Mouse (Mus musculus): ENCODE results near the gene Bicdl2.

Bicdl2 gene

GRCm38 (mm10) chr17:23673424-23674073 is 13.2 kb downstream of the Bicdl2 start, which contains the start of the genes Hcfc1r1 and Thoc6:
TSS of gene Hcfc1r1 (plus strand) at chr17:23673596.
TSS of gene Thoc6 (minus strand) at chr17:23673882.
- in situ Hi-C loops (cut with MboI; ENCODE audit: low sequenced_read_pairs) = no loop called here

DNA sequence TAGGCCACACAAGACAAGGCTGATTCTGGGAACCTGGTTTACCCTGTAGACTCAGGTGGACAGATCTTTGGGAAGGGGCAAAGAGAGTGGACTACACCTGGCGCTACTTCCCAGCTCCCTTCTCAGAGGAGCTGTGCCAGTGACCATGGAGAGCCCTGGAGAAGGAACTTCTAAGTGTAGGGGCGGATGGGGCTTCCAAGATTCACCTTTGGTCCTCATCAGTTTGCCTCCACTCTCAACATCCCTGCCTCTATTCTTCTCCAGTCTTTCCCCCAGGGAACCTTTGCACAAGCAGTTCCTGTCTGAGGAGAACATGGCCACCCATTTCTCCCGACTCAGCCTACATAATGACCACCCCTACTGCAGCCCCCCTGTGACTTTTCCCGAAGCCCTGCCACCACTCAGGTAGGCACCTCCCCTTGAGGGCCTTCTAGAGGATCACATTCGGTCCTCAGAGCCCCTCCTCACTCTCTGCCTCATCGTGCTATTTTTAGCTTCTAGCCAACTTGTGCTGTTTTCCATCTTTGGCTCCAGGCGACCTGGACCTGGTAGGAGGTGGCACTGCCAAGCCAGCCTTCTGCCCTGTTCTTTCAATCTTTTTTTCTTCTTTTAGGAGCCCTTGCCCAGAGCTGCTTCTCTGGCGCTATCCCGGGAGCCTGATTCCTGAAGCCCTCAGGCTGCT is 14.1 kb downstream of the Bicdl2 start:
- in situ Hi-C loops (cut with MboI; ENCODE audit: low sequenced_read_pairs) = no loop called here

DNA sequence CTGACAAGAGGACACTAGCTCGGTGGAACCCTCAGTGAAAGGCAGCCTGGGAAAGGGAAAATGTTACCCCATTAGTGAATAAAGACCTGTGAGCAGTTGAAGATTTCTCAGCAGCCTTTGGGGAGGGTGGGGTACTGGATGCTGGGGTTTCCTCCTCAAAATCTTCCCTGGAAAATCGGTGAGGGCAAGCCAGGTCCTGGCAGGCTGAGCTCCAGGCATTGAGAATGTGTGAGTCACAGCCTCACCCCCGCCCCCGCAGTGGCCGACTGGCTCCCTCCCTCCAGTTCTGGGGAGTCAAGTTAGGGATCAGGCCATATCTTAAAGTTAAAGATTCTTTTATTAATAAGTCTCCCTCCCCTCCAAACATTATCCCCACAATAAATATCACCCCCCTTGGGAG is 14.8 kb downstream of the Bicdl2 start:
- in situ Hi-C loops (cut with MboI; ENCODE audit: low sequenced_read_pairs) = no loop called here

DNA sequence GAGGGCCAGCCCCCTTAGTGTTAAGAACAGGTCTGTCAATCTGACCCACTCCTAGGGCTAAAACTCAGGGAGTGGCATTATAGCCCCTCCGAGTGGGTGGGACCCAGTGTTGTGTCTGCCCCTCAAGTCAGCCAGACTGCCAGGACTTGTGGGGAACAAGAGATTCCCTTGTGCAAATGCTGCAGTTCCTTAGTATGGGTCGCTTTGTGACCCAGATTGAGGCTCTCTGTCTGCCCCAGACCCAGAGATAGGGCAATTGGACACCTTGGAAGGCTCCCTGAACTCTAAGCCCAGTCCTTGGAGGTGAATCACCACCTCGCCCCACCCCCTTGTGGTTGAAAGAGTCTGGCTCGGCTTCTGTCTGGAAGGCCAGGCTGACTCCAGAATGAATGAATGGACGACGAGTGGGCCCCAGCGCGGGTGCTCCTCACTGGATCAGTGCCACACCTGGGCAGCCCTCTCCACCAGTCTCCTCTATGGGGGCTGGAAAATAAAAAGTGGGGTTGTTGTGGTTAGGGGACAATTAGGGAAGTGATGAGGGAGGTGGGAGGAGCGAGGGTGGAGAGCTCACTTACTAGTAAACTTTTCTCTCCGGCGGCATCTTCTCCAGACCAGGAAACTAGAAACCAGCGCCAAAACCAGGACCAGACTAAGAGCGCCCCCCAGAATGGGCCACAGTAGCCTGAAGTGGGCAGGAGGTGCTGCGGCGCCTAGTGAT is 15.4 kb downstream of the Bicdl2 start:
- in situ Hi-C loops (cut with MboI; ENCODE audit: low sequenced_read_pairs) = no loop called here

DNA sequence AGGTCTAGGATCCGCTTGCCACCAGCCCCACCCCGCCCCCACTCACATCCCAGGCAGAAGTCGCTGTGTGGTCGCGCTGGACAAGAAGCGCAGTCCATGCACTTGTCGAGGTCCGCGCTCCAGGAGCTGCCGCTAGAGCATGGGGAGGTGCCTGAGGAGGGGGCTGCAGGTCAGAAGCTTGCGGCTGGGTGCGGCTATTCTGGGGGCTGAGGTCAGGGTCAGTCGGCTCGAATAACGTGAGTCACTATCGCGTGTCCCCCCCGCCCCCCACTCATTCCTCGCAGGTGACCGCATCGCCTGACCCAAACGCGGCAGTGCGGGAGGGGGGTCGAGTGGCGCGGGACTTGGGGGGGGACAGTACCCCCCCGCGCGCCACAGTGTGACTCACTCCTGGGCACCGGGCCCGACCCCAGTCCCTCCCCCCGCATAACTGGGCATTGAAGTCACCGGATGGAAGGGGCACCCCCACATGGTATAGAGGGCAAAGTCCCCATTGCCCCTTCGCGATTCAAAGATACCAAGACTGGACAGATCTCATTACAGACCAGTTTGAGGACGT is 16.2 kb downstream of the Bicdl2 start:
- in situ Hi-C loops (cut with MboI; ENCODE audit: low sequenced_read_pairs) = no loop called here

DNA sequence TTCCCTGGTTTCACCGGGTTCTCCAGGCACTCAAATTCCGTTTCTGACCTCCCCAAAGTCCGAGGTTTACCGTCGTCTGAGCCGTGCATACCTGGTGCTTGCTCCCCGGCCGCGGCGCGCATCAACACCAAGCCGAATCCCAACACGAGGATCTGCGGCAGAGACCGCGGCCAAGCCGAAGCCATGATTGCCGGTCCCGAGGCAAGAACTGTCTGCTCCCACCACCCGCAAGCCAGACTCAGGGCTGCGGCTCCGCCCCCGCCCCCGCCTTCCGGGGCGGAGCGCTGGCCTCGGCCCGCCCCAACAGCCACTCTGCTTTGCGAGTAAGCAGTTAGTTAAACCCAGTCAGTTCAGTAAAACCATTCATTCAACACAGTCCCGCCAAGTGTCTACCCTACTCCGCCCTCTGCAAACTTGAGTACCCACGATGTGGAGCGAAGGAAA is 17.0 kb downstream of the Bicdl2 start, which contains the start of gene Tnfrsf12a:
Tnfrsf12a (minus strand) TSS at position 233 of the 444 bp plus-strand sequence.
- in situ Hi-C loops (cut with MboI; ENCODE audit: low sequenced_read_pairs) = no loop called here

DNA sequence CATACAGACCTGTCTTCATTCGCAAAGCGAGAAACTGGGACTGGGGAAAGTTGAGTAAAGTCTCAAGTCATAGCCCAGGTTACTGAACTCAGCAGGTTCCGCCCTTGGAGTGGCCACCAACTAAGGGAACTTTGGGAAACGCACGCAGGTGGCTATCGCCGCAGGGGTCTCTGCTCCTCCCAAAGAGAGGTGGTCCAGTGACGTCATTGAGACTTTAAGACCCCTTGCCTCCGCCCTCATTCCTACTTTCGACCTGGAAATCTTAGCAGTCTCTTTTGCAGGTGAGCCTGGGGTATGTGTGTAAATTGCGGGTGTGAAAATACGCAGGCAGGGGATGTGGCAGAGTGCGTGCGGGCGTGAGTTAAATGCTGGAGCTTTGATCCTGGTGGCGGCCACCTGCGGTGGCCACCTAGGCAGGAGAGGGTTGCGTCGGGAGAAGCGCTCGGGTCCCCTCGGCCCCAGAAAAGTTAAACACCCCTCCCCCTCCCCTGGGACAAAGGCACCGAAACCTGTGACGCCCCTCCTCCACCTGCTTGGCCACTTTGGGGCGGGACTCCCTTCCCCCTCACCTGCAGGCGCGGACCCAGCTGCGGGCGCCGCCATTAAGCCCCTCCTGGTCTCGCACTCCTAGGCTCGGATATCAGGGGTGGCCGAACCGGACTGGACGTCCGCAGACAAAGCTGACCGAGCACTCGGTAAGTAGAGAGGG is 19.0 kb downstream of the Bicdl2 start, which contains the start of gene Cldn6:
Cldn6 (plus strand) TSS at position 123 of the 709 bp plus-strand sequence.
- in situ Hi-C loops (cut with MboI; ENCODE audit: low sequenced_read_pairs) = no loop called here

GRCm38 (mm10) chr17:23680336-23680735 is 20.0 kb downstream of the Bicdl2 start:
- in situ Hi-C loops (cut with MboI; ENCODE audit: low sequenced_read_pairs) = no loop called here

- in situ Hi-C loops (cut with MboI; ENCODE audit: low sequenced_read_pairs) = no loop called here
These were observed 20.8 kb downstream of the Bicdl2 start for GRCm38 (mm10) chr17:23681086-23681485.

DNA sequence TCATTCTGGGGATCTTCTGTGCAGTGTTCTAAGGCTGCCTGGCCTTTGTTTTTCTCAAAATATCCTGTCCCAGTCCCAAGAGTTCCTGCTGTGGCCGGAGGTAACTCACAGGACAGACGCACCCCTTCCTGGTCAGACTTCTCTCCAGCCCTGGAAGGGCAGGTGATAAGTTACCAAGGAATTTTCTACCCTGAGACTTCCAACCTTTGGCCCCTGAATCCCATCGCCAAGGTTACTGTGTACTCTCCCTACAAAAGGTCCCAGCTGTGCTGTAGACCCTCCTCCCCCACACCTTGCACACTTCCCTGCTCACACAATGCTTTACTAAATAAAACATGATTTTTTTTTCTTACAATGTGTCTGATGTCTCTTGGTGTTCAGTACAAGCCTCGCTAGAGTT is 21.8 kb downstream of the Bicdl2 start:
- in situ Hi-C loops (cut with MboI; ENCODE audit: low sequenced_read_pairs) = no loop called here

GRCm38 (mm10) chr17:23682530-23682929 is 22.2 kb downstream of the Bicdl2 start:
- in situ Hi-C loops (cut with MboI; ENCODE audit: low sequenced_read_pairs) = no loop called here

DNA sequence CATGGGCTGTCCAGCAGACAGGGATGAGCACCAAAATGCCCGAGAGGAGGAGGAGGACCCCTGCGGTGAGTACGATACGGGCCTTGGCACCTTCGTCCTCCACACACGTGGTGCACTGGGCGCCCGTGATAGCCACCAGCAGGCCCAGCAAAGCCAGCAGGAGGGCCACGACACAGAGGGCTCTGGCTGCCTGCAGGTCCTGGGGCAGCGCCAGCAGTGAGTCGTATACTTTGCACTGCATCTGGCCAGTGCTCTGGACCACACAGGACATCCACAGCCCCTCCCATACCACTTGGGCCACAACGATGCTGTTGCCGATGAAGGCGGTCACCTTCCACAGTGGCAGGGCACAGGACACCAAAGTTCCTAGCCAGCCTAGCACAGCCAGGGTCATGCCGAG is 22.9 kb downstream of the Bicdl2 start:
- in situ Hi-C loops (cut with MboI; ENCODE audit: low sequenced_read_pairs) = no loop called here

- in situ Hi-C loops (cut with MboI; ENCODE audit: low sequenced_read_pairs) = no loop called here
These were observed 23.8 kb downstream of the Bicdl2 start, which contains the start of gene Cldn9 for GRCm38 (mm10) chr17:23683856-23684672. TSS of gene Cldn9 (minus strand) at chr17:23684026.

GRCm38 (mm10) chr17:23694491-23694890 is 34.2 kb downstream of the Bicdl2 start:
- in situ Hi-C loops (cut with MboI; ENCODE audit: low sequenced_read_pairs) = no loop called here

GRCm38 (mm10) chr17:23695801-23696200 is 35.5 kb downstream of the Bicdl2 start:
- in situ Hi-C loops (cut with MboI; ENCODE audit: low sequenced_read_pairs) = no loop called here

DNA sequence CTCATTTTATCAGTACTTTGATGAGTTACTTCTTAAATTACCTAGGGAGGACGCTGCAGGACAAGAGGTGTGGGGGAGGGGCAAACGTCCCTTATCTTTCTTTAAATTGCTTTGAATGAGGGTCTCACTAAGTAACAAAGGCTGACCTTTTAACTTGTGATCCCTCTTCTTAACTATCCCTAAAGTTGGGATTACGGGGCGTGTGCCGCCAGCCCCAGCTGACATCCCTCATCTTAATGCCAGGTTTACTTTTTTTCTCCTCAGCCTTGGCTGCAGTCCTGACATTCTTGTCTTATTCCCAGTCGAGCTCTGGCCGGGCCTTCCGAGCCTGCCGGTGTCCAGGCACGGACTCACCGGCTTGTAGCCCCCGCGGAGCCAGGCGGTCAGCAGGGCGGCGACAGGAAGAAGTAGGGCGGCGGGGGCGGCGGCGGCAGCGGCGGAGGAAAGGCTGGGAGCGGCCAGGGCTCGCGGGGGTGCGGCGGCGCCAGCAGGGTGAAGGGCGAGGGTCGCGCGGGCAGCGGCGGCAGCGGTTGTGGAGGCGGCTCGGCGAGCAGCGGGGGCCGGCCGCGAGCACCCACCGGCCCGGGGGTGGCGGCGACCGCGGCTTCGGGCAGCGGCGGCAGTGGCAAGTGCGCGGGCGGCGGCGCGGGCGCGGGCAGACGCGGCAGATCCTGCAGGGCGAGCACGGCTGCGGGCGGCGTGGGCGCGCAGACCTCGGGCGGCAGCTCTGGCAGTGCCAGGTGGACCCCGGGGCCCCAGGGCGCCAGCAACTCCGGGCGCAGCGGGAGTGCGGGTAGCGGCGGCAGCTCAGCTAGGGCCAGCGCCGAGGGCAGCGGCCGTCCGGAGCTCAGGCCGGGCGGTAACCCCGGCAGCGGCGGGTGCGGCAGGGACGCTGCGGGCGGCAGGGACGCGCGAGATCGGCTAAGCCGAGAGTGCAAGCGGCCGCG is 39.1 kb downstream of the Bicdl2 start:
- in situ Hi-C loops (cut with MboI; ENCODE audit: low sequenced_read_pairs) = no loop called here

DNA sequence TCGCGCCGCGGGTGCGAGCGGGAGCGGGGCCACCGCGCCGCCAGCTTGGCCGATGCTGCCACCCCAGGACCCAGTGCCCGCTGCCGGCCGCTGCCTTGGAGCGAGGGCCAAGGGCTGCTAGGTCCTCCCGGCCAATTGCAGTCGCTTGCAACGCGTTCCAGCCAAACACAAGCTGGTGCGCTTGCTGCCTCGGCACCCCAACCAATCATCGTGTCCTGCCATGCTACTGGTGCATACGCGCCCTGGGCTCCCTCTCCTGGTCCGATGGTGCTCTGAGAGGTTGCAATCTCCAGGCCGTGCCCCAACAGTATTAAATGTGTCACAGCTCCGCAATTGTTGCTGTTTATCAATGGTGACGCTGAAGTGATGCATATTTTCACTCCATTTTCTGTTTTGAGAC is 39.8 kb downstream of the Bicdl2 start:
- in situ Hi-C loops (cut with MboI; ENCODE audit: low sequenced_read_pairs) = no loop called here

DNA sequence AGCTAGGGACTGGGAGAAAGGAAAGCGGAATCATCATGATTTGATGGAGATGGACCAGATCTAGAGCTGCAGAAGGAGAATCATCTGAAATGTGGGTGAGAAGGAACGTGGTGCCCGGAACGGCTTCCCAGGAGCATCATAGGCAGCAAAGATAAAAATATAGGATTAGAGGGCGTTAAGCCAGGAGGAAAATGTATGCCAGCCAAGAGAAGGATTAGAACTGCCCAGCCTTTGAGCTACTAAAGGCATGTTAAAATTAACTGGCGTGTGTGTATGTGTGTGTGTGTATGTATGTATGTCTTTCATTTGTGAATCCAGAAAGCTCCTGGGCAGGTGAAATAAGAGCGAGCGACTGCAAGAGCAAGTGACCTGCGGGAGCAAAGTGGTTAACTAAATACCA is 43.0 kb downstream of the Bicdl2 start:
- in situ Hi-C loops (cut with MboI; ENCODE audit: low sequenced_read_pairs) = no loop called here

- in situ Hi-C loops (cut with MboI; ENCODE audit: low sequenced_read_pairs) = no loop called here
These were observed 44.4 kb downstream of the Bicdl2 start for GRCm38 (mm10) chr17:23704741-23705140.

All from CH12F3 (cell line).